Mouse (Mus musculus) hindbrain, embryonic 13.5 days (tissue): ENCODE data around the gene Prpf6. TPM values are rescaled to one million over a fixed set of nuclear protein-coding genes. Genes with fewer than 3 reads are reported as not detected.
A peak's percentile ranks its signal among the peaks of the same experiment; 100 is the strongest.

Source experiments
- ATAC-seq: fragments of 200-750 bp; cut with Nextera tagmentation; 2 replicates; pipeline ENCODE4 v1.8.0; 2017; ENCODE audit warnings: moderate TSS enrichment; ENCODE audit not compliant: low FRiP score
- H3K27ac ChIP-seq: fragments of 300-500 bp; sonication (generic); 2 replicates; pipeline ENCODE4 v1.5.1; 2015; ENCODE audit warnings: inconsistent platforms, mild to moderate bottlenecking, moderate library complexity
- H3K27me3 ChIP-seq: fragments of 300-500 bp; sonication (generic); 2 replicates; pipeline ENCODE4 v1.6.1; 2015; ENCODE audit warnings: mild to moderate bottlenecking, inconsistent platforms
- H3K36me3 ChIP-seq: fragments of 300-500 bp; sonication (generic); 2 replicates; pipeline ENCODE4 v1.6.1; 2015; ENCODE audit warnings: mild to moderate bottlenecking, inconsistent platforms
- H3K4me1 ChIP-seq: fragments of 300-500 bp; sonication (generic); replicated peaks from 2 replicates; pipeline ENCODE4 v1.6.1; 2015; ENCODE audit warnings: inconsistent platforms
- H3K4me2 ChIP-seq: fragments of 300-500 bp; sonication (generic); 2 replicates; pipeline ENCODE4 v1.6.1; 2015; ENCODE audit warnings: inconsistent platforms, mild to moderate bottlenecking, moderate library complexity
- H3K4me3 ChIP-seq: fragments of 300-500 bp; sonication (generic); 2 replicates; pipeline ENCODE4 v1.5.1; 2015; ENCODE audit warnings: mild to moderate bottlenecking, inconsistent platforms
- H3K9ac ChIP-seq: fragments of 300-500 bp; sonication (generic); 2 replicates; pipeline ENCODE4 v1.6.1; 2015; ENCODE audit warnings: mild to moderate bottlenecking, inconsistent platforms
- H3K9me3 ChIP-seq: fragments of 300-500 bp; sonication (generic); 2 replicates; pipeline ENCODE4 v1.6.1; 2016; ENCODE audit warnings: inconsistent platforms
- WGBS: fragments of 180-500 bp; shearing (Covaris S2); methylation state at CpG from one replicate; pipeline ENCODE4 v1.1.7; 2015; 5-methylcytosine and 5-hydroxymethylcytosine counted together
- polyA plus RNA-seq: library from polyadenylated mRNA; unstranded; fragments of >200 nt; fragmentation: Nextera tagmentation; extraction: Ambion mirVana; gene quantifications from 2 replicates; pipeline ENCODE4 v1.2.1, GENCODE M21; 2015

Prpf6 gene
- polyA plus RNA-seq, 1 experiment from 2014 or later = 63.7 TPM

GRCm38 (mm10) chr2:181685686-181686085, 94.0 kb downstream of the Prpf6 start:
- WGBS = 95% methylated on average over 4 of the region's 4 CpGs
- Histone ChIP-seq H3K9me3 (no peaks in the 10 kb centered on the region), H3K4me2 (no peak overlapping the region), H3K4me1 (peaks cover 15% of the 10 kb centered on the region), H3K4me3 (no peak overlapping the region), H3K27me3 (no peaks in the 10 kb centered on the region), H3K27ac (no peak overlapping the region), H3K36me3 (peaks cover 52% of the 10 kb centered on the region), H3K9ac (no peak overlapping the region)
- ATAC-seq = no peak

DNA sequence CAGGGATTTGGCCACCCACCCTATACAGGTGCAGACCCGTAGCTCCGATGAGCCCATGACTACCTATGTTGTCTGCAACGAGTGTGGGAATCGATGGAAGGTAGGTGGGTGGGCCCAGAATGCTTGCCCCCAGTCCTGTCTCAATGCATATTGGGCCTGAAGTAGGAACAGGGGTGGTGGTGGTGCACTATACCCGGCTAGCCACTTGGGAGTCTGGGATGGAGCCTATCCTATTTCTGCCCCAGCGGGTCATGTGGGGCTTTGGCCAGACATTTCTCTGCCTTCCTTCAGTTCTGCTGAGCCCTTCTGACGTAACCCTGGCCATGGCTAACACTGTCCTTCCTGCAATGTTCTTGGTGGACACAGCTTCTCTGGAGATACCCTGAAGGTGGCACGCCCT, 95.9 kb downstream of the Prpf6 start:
- Histone ChIP-seq H3K4me2 (no peak overlapping the region), H3K9me3 (no peaks in the 10 kb centered on the region), H3K27ac (no peak overlapping the region), H3K27me3 (no peaks in the 10 kb centered on the region), H3K4me1 (peaks cover 9% of the 10 kb centered on the region), H3K36me3 (peaks cover 54% of the 10 kb centered on the region), H3K4me3 (no peak overlapping the region), H3K9ac (no peak overlapping the region)
- no peak for ATAC-seq
- WGBS = 96% methylated on average over 8 of the region's 8 CpGs

GRCm38 (mm10) chr2:181689466-181690160, 97.9 kb downstream of the Prpf6 start:
- Histone ChIP-seq H3K4me3 (no peak overlapping the region), H3K36me3 (peaks cover 54% of the 10 kb centered on the region), H3K4me1 (peaks cover 22% of the 10 kb centered on the region), H3K9ac (no peak overlapping the region), H3K27ac (no peak overlapping the region), H3K9me3 (no peaks in the 10 kb centered on the region), H3K27me3 (no peaks in the 10 kb centered on the region), H3K4me2 (no peak overlapping the region)
- ATAC-seq = no peak
- 93% methylated on average over 10 of the region's 10 CpGs for WGBS

- 89% methylated on average over 6 of the region's 6 CpGs for WGBS
- Histone ChIP-seq H3K9ac (0 out of 2 replicates have a peak overlapping the region, but pooled peaks have one; percentile 46), H3K9me3 (no peaks in the 10 kb centered on the region), H3K4me2 (no peak overlapping the region), H3K27me3 (peaks cover 2% of the 10 kb centered on the region; the same call in 1 of the 2 replicates), H3K4me1 (peaks cover 22% of the 10 kb centered on the region), H3K27ac (no peak overlapping the region), H3K36me3 (peaks cover 42% of the 10 kb centered on the region), H3K4me3 (no peak overlapping the region)
- ATAC-seq = no peak
These were observed 99.4 kb downstream of the Prpf6 start for GRCm38 (mm10) chr2:181691083-181691482.

DNA sequence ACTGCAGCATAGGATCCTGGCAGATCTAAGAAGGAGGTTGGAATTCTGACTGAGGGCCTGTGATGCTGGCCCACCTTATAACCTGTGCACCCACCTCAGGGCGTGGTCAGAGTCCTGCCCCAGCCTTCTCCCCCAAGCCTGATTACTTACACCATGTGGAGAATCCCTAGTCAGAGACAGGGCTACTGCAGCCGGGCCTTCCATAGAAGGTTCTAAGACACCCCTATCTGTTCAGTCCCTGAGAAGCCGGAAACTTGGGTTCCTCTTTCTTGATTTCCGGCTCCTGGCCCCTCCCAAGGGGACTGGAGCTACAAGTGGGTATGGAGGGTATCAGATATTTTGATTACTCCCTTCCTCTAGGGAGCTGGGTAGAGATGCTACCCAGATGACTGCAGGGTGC, 99.9 kb downstream of the Prpf6 start:
- no peaks in the 10 kb centered on the region for H3K9me3 ChIP-seq
- H3K4me3 ChIP-seq = no peak overlapping the region
- peaks cover 6% of the 10 kb centered on the region; the same call in 1 of the 2 replicates for H3K27me3 ChIP-seq
- no peak overlapping the region for H3K27ac ChIP-seq
- no peak overlapping the region for H3K4me2 ChIP-seq
- H3K4me1 ChIP-seq = peaks cover 22% of the 10 kb centered on the region
- H3K9ac ChIP-seq = no peak overlapping the region
- peaks cover 37% of the 10 kb centered on the region for H3K36me3 ChIP-seq
- 99% methylated on average over 4 of the region's 4 CpGs for WGBS
- ATAC-seq = no peak

GRCm38 (mm10) chr2:181692304-181692703, 100.6 kb downstream of the Prpf6 start:
- no peak for ATAC-seq
- H3K27me3 ChIP-seq = peaks cover 6% of the 10 kb centered on the region; the same call in 1 of the 2 replicates
- no peaks in the 10 kb centered on the region for H3K9me3 ChIP-seq
- peaks cover 22% of the 10 kb centered on the region for H3K4me1 ChIP-seq
- peaks cover 30% of the 10 kb centered on the region for H3K36me3 ChIP-seq
- peak overlapping the region; percentile 93 for H3K4me2 ChIP-seq
- no peak overlapping the region for H3K27ac ChIP-seq
- H3K9ac ChIP-seq = no peak overlapping the region
- peak overlapping the region; percentile 66; the same call in 1 of the 2 replicates for H3K4me3 ChIP-seq
- 93% methylated on average over 3 of the region's 3 CpGs for WGBS

DNA sequence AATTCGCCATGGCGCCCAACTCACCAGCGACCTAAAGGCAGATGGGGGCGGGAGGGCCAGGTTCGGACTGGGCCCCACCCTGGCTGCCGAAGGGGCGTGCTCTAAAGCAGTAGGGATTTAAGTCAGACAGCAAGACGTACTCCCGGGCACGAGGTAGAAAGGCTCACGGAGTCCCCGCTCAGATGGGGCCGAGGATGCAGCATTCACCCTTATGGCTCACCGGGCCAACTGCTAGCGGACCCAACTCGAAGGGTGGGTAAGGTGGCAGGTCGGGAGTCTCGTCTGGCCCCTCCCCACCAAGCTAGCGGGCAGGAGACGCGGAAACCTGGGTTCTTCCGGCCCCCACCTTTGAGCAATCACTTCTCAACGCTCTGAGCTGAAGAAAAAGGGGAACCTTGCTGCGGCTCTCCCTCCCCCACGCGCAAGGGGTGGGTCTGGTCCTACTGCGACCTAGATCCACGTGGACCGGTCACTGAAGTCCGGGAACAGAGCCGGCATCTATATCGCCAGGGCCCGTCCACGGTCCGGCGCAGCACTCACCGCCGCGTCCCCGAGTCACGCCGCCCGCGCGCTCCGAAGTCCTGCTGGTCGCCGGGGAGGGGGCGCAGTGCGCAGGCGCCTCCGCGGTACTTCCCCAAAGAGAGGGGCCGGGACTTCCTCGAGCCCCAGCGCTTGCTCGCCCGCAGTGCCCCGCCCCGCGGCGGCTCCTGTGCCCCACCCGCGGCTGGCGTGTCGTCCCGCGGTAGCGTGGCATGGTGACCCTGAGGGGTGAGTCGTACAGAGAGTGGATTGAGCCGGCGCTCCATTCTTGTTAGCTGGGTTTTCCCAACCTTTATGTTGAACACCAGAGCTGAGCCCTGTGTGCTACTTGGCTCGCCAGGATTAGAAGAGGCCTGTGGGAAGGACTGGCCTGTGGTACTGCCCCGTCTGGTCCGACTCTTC, 101.9 kb downstream of the Prpf6 start, which contains the start of gene Rgs19:
Gene Rgs19 (minus strand): TSS at position 639 of the 942 bp plus-strand sequence.
- H3K9ac ChIP-seq = peak within 1 kb of the TSS; percentile 88
- 1% methylated on average over 74 of the region's 75 CpGs for WGBS
- no peaks in the 10 kb centered on the region for H3K9me3 ChIP-seq

DNA sequence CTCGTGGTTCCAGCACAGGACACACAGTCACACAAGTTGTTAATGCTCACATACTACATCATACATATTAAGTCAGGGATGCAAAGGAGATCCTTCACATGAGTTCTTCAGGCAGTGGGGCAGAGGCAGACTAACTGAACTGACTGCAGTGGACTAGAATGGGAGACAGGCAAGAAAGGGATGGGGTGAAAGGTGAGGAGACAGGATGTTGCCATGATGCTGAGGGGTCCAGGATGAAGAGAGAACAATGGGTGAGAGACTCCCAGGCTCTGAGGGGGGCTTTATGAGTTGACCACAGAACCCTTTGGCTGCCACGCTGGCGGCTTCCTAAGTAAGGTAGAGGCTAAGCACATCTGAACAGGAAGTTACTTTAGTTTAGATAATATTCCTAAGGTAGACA, 102.9 kb downstream of the Prpf6 start:
- peaks cover 6% of the 10 kb centered on the region; the same call in 1 of the 2 replicates for H3K27me3 ChIP-seq
- H3K9ac ChIP-seq = no peak overlapping the region
- H3K4me1 ChIP-seq = peaks cover 22% of the 10 kb centered on the region
- no peak for ATAC-seq
- H3K4me3 ChIP-seq = peak overlapping the region; percentile 66; the same call in 1 of the 2 replicates
- H3K4me2 ChIP-seq = peak overlapping the region; percentile 93; the same call in 1 of the 2 replicates
- H3K9me3 ChIP-seq = no peaks in the 10 kb centered on the region
- 89% methylated on average over 3 of the region's 3 CpGs for WGBS
- H3K27ac ChIP-seq = no peak overlapping the region
- peaks cover 9% of the 10 kb centered on the region; the same call in 1 of the 2 replicates for H3K36me3 ChIP-seq

More for the DNA sequence above, 101.9 kb downstream of the Prpf6 start, which contains the start of gene Rgs19:
- H3K4me2 ChIP-seq = peak within 1 kb of the TSS; percentile 93
- peak; percentile 83 for ATAC-seq
- peaks cover 22% of the 10 kb centered on the region for H3K4me1 ChIP-seq
- peak within 1 kb of the TSS; percentile 80 for H3K27ac ChIP-seq
- H3K27me3 ChIP-seq = peaks cover 6% of the 10 kb centered on the region; the same call in 1 of the 2 replicates
- peaks cover 18% of the 10 kb centered on the region for H3K36me3 ChIP-seq
- H3K4me3 ChIP-seq = peak within 1 kb of the TSS; percentile 66

- no peak overlapping the region for H3K4me3 ChIP-seq
- no peaks in the 10 kb centered on the region for H3K9me3 ChIP-seq
- H3K36me3 ChIP-seq = 0 out of 2 replicates have a peak, but pooled peaks cover 3% of the 10 kb centered on the region
- H3K4me1 ChIP-seq = peaks cover 17% of the 10 kb centered on the region
- H3K9ac ChIP-seq = no peak overlapping the region
- ATAC-seq = no peak
- H3K27me3 ChIP-seq = peaks cover 6% of the 10 kb centered on the region; the same call in 1 of the 2 replicates
- no peak overlapping the region for H3K27ac ChIP-seq
- 64% methylated on average over 1 of the region's 1 CpGs for WGBS
- no peak overlapping the region for H3K4me2 ChIP-seq
These were observed 104.1 kb downstream of the Prpf6 start for GRCm38 (mm10) chr2:181695776-181696175.

DNA sequence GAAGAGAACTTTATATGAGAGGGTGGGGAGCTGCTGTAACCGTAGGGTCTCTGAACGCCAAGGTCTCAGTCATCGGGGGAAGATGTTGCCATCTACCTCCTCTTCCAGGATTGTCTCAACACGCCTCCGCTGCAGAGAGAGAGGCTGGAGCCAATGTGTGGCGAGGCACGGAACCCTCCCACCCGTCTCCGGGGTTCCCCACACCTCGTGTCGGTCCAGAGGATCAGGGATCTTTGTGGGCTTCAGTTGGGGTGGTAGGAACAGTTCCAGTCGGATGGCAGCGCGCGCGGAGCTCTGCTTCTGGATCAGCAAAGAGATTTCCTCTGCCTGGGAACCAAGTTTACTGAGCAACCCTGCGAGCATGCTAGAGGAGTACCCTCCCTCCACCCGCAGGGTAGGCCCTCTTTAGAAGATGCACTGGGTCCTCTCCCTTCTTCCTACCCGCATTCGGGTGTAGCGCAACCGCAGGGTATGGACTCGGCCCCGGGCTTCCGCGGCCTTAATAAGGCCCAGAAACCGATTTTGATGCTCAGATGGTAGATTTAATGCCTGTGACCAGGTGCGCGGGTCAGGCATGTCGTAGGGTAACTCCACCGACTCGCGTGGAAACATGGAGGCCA, 105.2 kb downstream of the Prpf6 start:
- no peak overlapping the region for H3K9ac ChIP-seq
- 78% methylated on average over 33 of the region's 33 CpGs for WGBS
- no peak overlapping the region for H3K4me3 ChIP-seq
- H3K9me3 ChIP-seq = no peaks in the 10 kb centered on the region
- H3K36me3 ChIP-seq = no peaks in the 10 kb centered on the region
- H3K4me1 ChIP-seq = peaks cover 17% of the 10 kb centered on the region
- no peak for ATAC-seq
- H3K27ac ChIP-seq = no peak overlapping the region
- peaks cover 6% of the 10 kb centered on the region; the same call in 1 of the 2 replicates for H3K27me3 ChIP-seq
- no peak overlapping the region for H3K4me2 ChIP-seq

- 47% methylated on average over 5 of the region's 5 CpGs for WGBS
- H3K27ac ChIP-seq = no peak within 1 kb of the TSS
- ATAC-seq = no peak
- no peaks in the 10 kb centered on the region for H3K36me3 ChIP-seq
- H3K4me3 ChIP-seq = no peak within 1 kb of the TSS
- H3K27me3 ChIP-seq = peaks cover 6% of the 10 kb centered on the region; the same call in 1 of the 2 replicates
- H3K9ac ChIP-seq = no peak within 1 kb of the TSS
- H3K4me2 ChIP-seq = no peak within 1 kb of the TSS
- H3K9me3 ChIP-seq = no peaks in the 10 kb centered on the region
- H3K4me1 ChIP-seq = peaks cover 7% of the 10 kb centered on the region
These were observed 106.6 kb downstream of the Prpf6 start, which contains the start of gene Lkaaear1 for GRCm38 (mm10) chr2:181698241-181698640. Gene Lkaaear1 (minus strand): TSS chr2:181698442.
